In genomic region chr5:65950236-65950635, GRCm38 (mm10) we compare ENCODE assay signal across 9 mouse cellular contexts. TPM values are rescaled to one million over a fixed set of nuclear protein-coding genes. Genes with fewer than 3 reads are reported as not detected.
DNase-seq lines count a peak whose midpoint lies in the region; ATAC-seq lines count a peak whose summit lies in the region.
"Had no signal": no experiment of that assay in that cellular context is flagged by ENCODE, and none has a peak within 500 bp of the region (broad histone marks: within the 10 kb centered on the region; RNA-seq: fewer than 3 reads in every experiment).

No protein-coding gene starts in this region.

- H3K27me3 ChIP-seq in forebrain, embryonic 11.5 days (ENCODE audit: control insufficient read depth, insufficient read depth, low read length) = no peaks in the 10 kb centered on the region
- no peaks in the 10 kb centered on the region for H3K27me3 ChIP-seq in midbrain, embryonic 16.5 days (ENCODE audit: control insufficient read depth, insufficient read depth, low read depth, low read length)

- peak overlapping the region; percentile 96 for H3K27ac ChIP-seq in forebrain, embryonic 11.5 days (ENCODE audit: low read depth, low read length)
- peak overlapping the region; percentile 95 for H3K27ac ChIP-seq in midbrain, embryonic 16.5 days (ENCODE audit: low read length)

- H3K36me3 ChIP-seq in forebrain, embryonic 11.5 days (ENCODE audit: control insufficient read depth, insufficient read depth, low read length) = no peaks in the 10 kb centered on the region
- no peaks in the 10 kb centered on the region for H3K36me3 ChIP-seq in midbrain, embryonic 16.5 days (ENCODE audit: control insufficient read depth, insufficient read depth, low read length)

- DNase-seq in spleen, postnatal 36 days (ENCODE audit: low spot score in 2 of 2) = peak; percentile 45 to 53
- no peak for DNase-seq in spleen, adult 12 weeks (ENCODE audit: low spot score)
- DNase-seq in forebrain, embryonic 11.5 days (ENCODE audit: low spot score) = peak; percentile 72
- DNase-seq in kidney, postnatal 10 days = peak; percentile 24
- DNase-seq in testis, postnatal 10 days (ENCODE audit: low spot score) = no peak
- DNase-seq in thymus, postnatal 36 days = no peak
- no peak for DNase-seq in spleen, postnatal 4 days (ENCODE audit: low spot score in 2 of 2)

- peaks cover 6% of the 10 kb centered on the region; the same call in 1 of the 2 replicates for H3K4me1 ChIP-seq in forebrain, embryonic 11.5 days (replicated peaks; ENCODE audit: control insufficient read depth, insufficient read depth, low read length)
- H3K4me1 ChIP-seq in midbrain, embryonic 16.5 days (ENCODE audit: control insufficient read depth, insufficient read depth, low read length) = peaks cover 20% of the 10 kb centered on the region

- H3K4me2 ChIP-seq in forebrain, embryonic 11.5 days (ENCODE audit: low read depth, low read length, severe bottlenecking) = peak overlapping the region; percentile 43; the same call in 1 of the 2 replicates
- H3K4me2 ChIP-seq in midbrain, embryonic 16.5 days (ENCODE audit: low read length) = peak overlapping the region; percentile 45

- H3K9ac ChIP-seq in forebrain, embryonic 11.5 days (ENCODE audit: low read length) = peak overlapping the region; percentile 40; the same call in 1 of the 2 replicates
- H3K9ac ChIP-seq in midbrain, embryonic 16.5 days (ENCODE audit: low read depth, low read length) = peak overlapping the region; percentile 46

- H3K4me3 ChIP-seq in forebrain, embryonic 11.5 days (ENCODE audit: low read depth, low read length) = peak overlapping the region; percentile 13; the same call in 1 of the 2 replicates
- no peak overlapping the region; the same call in 1 of the 2 replicates for H3K4me3 ChIP-seq in midbrain, embryonic 16.5 days (ENCODE audit: low read depth, low read length)

- WGBS in forebrain, embryonic 11.5 days = 10% methylated on average over 6 of the region's 6 CpGs
- WGBS in midbrain, embryonic 16.5 days = 5% methylated on average over 6 of the region's 6 CpGs

- H3K9me3 ChIP-seq in forebrain, embryonic 11.5 days (ENCODE audit: control insufficient read depth, low read length) = no peaks in the 10 kb centered on the region
- no peaks in the 10 kb centered on the region for H3K9me3 ChIP-seq in midbrain, embryonic 16.5 days (replicated peaks; ENCODE audit: control insufficient read depth, low read length, poor library complexity, severe bottlenecking)

- peak; percentile 93 for ATAC-seq in forebrain, embryonic 11.5 days (replicated peaks; ENCODE audit: low FRiP score)
- peak; percentile 87 for ATAC-seq in midbrain, embryonic 16.5 days

RNA-seq across cellular contexts. Expression of gene Chrna9, which starts 15.5 kb away (rescaled TPM):
- not detected in 2 replicates for polyA plus RNA-seq in forebrain, embryonic 11.5 days (2014; fragmentation: Nextera tagmentation; extraction: Ambion mirVana)
- not detected in 2 replicates for polyA plus RNA-seq in midbrain, embryonic 16.5 days (2015; fragmentation: Nextera tagmentation; extraction: Ambion mirVana)
- polyA plus RNA-seq: liver, adult 2 months had no signal

RNA-seq across cellular contexts. Expression of gene 9130230L23Rik, which starts 53.8 kb away (rescaled TPM):
- polyA plus RNA-seq in forebrain, embryonic 11.5 days (2014; fragmentation: Nextera tagmentation; extraction: Ambion mirVana) = 0.21 and 0.32 TPM in 2 replicates
- not detected in 2 replicates for polyA plus RNA-seq in midbrain, embryonic 16.5 days (2015; fragmentation: Nextera tagmentation; extraction: Ambion mirVana)
- polyA plus RNA-seq: liver, adult 2 months had no signal

Comparison
In these comparisons a context has a peak if more than half of its experiments do, and no peak if none do; other contexts are left out.
1. DNase-seq: peak in spleen, postnatal 36 days (2 of 2), forebrain, embryonic 11.5 days (single experiment) and kidney, postnatal 10 days (single experiment); none in spleen, adult 12 weeks (single experiment), testis, postnatal 10 days (single experiment), thymus, postnatal 36 days (0 of 2) and spleen, postnatal 4 days (0 of 2).